Mouse (Mus musculus) common myeloid progenitor, adult 5-6 weeks (primary cell): ENCODE measurements at regions not wholly inside any gene's neighbourhood (a gene's known extent, or its start where the extent isn't known, plus 50 kb on each side); places are given as distances from the start of the nearest gene placed in this dataset.

Experiments
- ATAC-seq: replicated peaks from 2 replicates; pipeline ENCODE4 v1.8.0; 2016; ENCODE audit warnings: low read depth, mild to moderate bottlenecking, moderate TSS enrichment, inconsistent platforms; ENCODE audit not compliant: poor library complexity, severe bottlenecking

DNA sequence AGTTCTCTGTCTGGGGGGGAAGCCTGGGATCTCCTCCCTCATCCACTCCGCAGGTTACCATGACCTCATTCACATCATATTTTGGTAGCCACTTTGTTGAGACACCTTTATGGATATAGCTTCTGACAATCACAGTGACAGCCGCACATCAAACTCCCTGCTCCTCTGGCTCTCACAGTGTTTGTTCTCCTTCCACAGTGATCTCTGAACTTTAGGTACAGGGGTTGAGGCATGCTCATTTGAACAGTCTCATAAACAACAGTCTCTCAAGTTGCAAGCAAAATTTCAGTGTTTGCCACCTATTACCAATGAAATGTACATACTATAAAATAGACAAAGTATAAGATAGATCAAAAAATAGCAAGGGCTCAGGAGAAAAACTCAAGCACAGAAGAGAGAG lies 200.2 kb upstream of the Lyplal1 start:
- no peak for ATAC-seq

DNA sequence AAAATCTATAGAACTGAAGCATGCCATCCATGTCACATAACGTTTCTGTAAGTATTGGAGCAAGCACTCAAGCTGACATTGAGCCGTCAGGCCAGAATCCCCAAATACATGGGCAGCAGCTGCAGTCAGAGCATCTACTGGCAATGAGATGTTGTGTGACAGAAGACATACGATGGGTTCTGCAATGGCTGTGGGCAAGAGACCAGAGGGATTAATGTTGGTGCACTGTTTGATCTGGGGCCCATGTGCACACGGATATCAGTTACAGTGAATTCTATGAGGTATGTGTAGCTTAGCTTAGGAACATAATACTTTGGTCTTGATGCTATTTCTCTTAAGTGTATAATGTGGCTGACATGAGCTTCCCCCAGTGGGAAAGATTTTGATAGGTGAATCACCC lies 197.1 kb upstream of the Lyplal1 start:
- no peak for ATAC-seq

DNA sequence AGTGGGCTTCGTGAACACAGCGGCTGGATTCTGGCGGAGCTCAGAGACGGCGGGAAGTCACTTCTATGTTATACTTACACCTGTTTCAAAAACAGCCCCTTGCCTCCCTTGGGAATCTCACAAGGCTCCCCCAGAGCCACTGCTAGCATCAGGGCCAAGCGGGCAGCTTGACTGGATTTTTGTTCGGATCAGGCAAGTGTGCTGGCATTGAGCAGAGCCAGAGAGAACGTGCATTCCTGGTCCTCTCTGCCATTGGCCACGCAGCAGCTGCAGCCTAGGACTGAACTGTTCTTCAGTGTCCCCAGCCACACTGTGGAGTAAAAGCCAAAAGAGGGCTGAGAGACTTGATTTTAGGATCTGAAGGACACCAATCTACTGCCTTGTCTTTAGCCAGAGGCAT lies 195.6 kb upstream of the Lyplal1 start:
- no peak for ATAC-seq

DNA sequence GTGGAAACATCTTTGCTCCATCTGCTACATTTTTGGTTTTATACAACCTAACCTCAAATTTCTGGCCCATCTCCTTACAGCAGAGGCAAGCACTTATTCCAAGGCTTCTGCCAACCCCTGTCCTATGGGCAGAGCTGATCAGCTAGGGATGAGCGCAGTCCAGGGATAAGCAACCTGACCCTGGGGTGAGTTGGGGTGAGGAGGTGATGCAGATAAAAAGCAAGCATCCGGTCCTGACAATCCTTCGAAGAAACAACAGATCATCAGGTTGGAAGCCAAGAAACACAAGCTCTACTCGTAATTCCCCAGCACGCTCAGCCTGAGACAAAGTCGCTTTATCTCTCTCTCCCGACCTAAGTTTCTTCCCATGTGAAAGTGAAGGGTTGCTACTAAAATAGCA lies 194.9 kb upstream of the Lyplal1 start:
- no peak for ATAC-seq

DNA sequence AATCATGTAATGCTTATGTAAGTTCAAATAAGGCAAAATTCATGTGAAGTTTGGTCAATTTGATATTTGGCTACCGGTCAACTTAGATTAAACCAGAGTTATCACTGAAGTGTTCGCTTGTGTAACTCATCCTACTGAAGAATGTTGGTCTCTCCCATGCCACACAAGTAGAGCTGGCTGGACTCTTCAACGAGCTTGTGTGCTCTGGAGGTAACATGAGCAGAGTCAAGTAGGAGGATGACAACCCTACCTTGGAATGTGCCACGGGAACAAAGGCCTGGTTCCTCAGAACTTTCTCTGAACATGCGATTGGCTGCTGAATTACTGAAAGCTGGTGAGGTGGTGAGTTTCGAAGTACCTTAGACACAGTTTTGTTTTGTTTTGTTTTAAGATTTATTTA lies 190.5 kb upstream of the Lyplal1 start:
- ATAC-seq = no peak

DNA sequence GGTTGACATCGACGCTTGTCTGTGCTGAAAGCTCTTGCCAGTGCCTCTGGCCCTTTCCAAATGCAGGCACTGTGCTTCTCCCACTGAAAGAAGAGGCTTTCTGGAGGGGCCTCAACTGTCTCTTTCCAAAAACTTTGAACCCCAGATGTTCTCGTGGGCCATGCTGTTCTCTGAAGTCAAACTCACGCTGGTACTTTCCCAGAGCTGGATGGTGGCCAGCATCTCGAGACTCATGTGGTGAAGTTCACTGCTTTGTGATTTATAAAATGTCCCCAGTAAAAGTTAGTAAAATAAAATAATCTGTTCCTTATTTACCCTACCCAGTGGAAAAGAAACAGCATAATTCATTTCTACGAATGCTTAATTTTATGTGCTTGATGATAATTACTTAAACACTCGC lies 180.4 kb upstream of the Lyplal1 start:
- no peak for ATAC-seq

DNA sequence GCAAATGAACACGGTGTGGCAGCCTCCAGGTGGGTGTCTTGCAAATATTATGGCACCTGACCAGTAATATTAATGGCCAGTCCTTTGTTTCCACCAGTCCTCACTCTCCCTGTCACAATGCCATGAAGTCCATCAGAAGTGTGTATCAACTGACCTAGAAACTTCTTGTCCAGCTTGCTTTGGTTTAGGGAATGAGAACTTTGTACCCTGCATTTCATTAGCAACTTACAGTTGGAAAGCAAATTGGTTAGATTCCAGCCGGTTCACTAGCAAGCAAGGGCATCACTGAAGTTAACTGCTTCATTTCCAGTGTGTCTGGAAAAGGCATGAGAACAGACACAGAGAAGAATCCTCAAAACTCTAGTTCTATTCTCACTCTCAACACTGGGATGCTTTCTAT lies 178.1 kb upstream of the Lyplal1 start:
- ATAC-seq = no peak

DNA sequence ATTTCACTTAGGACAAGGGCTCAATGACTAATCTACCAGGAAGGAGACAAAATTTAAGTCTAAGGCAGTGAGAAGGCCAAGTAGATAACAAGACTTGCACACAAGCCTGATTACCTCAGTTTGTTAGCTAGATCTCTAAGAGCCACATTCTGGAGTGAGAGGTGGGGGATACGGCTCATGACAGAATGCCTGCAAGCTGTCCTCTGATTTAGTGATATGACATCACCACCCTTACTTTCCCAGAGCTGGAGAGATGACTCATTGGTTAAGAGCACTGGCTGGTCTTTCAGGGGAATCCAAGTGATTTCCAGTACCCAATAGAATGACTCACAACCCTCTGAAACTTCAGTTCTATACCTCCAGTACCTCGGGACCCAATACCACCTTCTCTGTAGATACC lies 177.5 kb upstream of the Lyplal1 start:
- no peak for ATAC-seq

DNA sequence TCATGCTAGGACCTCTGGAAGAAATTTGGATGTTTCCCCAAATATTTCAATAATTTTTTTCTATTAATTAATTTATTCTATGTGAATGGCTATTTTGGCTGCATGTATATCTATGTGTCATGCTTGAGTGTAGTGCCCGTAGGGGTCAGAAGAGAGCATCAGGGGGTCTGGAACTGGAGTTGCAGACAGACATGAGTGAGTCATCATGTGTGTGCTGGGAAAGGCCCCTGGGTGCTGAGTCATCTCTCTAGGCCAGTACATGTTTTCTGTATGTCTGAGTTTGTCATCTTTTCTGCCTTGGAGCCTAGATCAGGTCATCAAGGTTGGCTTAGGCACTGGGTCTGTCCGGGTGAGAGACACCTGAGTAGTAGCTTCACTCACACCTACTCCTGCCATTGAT lies 172.0 kb upstream of the Lyplal1 start:
- no peak for ATAC-seq

DNA sequence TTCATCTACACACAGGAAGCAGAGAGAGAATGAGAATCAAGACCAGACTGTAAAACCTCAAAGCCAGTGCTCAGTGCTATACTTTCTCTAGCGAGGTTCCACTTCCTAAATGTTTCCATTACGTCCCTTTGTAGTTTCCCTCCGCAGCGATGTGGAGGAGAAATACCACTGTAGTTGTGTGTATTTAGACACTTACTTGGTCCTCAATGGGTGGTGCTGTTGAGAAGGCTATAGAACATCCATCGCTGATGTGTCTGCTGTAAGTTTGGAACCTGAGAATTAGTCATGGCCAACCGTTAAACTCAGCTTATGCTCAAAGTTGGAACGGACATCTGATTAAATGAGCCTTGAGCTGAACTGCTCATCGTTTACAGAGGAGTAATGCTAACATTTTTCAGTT lies 170.7 kb upstream of the Lyplal1 start:
- no peak for ATAC-seq

DNA sequence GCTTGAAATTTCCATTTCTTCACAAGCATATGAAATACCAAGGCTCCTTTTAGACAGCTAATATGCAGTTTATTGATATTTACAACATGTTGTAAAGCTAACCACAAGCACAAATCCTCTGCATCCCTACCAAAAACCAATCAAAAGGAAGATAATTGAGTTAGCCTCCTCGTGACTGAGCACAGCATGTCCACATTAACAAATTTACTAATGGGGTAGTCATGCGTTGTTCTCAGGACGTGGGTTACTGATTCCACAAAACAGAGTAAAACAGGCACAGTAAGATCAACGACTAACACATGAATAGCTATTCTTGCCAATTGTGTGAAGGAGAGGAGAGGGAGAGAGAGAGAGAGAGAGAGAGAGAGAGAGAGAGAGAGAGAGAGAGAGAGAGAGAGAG lies 169.3 kb upstream of the Lyplal1 start:
- no peak for ATAC-seq

DNA sequence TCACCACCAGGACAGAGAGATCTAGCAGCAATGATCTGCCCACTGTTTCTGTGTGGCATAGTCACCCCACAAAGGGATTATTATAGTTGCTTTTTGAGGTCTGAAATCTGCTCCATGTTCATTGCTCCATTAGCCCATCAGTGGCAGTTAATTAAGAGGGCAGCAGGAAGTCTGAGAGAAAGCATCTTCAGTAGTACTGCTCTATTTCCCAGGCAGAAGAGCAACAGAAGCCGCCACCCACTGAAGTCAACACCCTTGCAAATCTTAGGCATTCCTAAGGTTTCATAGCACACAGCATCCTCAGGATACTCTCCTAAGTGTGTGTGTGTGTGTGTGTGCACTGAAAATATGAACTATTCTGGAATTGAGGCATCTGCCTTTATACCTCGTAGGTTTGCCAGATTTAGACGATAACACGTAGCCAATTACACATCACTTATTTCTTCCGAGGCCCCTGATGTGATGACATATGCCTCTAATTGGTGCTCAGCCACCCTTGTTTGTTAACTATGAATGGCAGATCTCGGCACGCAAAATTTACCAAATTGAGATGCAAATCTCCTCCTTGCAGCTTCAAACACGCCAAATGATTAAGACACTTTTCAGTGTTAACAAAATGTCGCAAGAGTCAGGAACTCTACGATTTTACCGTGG lies 161.0 kb upstream of the Lyplal1 start:
- no peak for ATAC-seq

DNA sequence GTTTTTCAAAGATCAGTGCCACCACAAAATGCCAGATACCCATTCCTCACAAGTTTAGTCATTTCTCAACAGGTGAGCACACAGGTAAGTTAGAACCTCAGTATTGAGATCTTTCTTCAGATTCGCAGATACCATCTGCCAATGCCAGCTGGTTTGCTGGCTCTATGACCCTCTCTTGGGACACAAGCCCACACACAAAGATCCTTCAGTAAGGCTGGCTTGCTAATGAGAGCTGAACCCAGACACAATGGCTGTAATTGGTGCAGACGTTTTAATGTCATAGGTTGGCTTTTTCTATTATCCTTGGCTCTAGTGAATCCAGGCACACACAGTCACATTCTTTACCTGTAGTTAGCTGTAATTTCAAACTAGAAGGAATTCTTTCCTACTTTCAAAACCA lies 154.3 kb upstream of the Lyplal1 start:
- no peak for ATAC-seq

DNA sequence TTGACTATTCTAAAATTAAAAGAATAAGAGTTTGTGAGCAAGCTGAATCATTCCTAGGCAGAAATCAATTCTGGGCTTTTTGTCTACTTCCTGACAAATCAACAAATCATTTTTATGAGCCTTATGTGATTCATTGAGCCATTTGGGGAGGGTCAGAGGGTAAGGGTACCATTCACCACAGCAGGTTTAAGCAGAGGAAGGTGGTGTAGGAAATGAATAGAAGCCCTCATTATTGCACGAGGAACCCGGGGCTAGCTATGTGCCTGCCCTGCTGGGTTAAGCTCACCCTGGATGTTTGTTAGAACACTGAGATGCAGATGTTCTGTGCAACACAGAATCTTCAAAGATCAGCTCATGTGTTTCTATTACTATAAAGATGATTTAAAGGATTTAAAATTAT lies 150.2 kb upstream of the Lyplal1 start:
- ATAC-seq = no peak

DNA sequence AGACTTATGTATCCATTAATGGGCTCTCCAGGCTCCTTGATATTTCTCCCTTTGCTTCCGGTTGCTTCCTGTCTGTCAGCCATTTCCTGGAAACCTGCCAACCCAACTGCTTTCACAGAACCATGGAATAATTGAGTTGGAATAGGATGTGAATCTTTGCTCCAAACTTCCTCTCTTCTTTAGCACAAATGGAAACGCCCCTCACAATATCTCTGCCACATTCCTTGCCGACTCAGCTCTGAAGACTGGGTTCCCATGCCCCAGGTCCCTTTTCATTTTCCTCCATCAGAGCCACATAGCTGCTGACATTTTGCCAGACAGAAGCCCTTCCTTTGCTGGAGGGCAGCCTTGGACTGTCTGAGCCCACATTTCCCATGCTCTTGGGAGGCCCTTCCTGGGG lies 147.5 kb upstream of the Lyplal1 start:
- ATAC-seq = no peak

DNA sequence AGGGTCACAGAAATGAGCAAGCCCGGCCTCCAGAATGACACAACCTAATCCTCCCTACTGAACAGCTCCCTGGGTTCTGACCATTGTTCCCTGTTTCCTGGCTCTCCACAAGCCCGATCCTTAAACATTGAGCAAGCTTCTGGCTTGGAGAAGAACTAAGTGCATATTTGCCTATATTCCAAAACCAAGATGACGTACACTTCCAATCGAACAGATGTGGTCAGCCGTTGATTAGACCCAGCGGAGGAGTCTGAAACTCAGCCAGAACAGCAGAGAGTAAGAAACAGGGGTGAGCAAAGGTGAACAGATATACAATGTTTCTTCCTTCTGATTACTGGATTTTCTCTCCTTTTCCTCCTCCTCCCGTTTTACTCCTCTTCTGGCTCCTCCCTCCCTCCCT lies 146.8 kb upstream of the Lyplal1 start:
- ATAC-seq = no peak

DNA sequence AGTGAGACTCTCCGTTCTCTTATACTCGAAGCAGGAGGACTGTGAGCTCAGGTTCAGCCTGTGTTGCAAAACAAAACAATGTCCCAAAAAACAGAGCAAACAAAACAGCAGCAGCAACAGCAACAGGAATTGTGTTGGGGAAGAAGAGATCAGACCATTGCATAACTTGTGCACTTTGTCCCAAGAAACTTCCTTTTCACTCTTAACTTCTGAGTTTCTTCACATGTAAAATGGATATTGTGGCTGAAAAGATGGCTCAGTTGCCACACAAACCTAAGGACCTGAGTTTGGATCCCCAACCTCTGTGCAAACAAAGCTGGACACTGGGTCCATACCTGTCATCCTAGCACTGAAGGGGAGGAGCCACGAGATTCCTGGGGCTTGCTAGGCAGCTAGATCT lies 146.1 kb upstream of the Lyplal1 start:
- ATAC-seq = no peak

DNA sequence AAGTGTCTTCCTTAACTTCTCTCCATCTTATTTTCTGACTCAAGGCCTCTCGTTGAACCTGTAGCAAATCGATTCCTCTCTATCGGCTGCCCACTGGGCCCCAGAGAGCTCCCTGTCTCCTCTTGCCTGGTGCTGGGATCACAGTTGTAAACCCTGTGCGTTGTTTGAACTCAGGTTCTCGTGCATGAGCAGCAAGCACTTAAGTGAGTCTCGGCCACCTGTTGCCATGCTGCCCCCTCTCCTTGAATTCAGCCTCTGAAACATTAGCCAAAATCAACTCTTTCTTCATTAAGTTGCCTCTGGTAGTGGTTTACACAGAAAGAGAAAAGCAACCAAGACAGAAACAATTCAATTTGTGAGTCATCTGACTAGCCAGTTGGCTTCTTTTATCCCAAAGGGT lies 144.9 kb upstream of the Lyplal1 start:
- ATAC-seq = no peak

DNA sequence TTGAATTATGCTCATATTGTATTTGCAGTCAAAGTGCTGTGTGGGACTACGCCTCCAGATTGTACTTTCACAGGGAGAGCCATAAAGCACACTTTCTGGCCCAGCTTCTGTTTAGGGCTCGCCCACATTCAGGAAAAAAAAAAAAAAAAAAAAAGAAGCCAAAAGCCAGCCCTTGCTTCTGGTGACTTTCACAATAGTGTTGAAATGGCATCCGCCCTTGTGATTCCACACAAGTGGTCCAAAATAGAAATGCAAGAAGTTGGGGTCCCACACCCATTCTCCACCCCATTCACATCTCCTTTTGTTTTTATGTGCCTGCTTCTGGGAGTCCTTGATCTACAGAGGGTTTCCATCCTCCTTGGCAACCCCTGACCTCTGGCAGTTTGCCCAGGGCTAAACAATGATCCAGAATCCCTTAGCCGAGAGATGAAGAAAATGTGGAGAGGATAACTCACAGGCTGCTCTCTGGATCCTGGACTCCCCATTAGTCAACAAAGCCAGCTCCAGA lies 144.3 kb upstream of the Lyplal1 start:
- ATAC-seq = no peak

DNA sequence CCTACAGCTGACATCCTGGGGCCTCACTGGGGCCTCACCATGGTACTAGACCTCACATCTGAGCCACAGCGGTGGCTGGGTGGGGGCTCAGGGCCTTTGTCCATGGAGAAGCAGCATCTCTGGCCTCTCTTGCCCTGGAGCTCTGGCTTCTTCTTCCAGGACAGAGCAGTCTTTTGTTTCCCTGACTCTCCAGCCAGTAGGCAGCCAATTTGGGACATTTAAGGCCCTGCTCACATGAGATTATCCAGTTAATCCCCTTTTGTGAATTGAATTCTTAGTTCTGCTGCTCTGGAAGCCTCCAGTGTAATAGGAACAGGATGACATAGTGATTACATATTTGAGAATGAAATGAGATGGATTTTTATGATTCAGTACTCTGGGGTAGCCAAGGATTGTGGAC lies 140.5 kb upstream of the Lyplal1 start:
- no peak for ATAC-seq

DNA sequence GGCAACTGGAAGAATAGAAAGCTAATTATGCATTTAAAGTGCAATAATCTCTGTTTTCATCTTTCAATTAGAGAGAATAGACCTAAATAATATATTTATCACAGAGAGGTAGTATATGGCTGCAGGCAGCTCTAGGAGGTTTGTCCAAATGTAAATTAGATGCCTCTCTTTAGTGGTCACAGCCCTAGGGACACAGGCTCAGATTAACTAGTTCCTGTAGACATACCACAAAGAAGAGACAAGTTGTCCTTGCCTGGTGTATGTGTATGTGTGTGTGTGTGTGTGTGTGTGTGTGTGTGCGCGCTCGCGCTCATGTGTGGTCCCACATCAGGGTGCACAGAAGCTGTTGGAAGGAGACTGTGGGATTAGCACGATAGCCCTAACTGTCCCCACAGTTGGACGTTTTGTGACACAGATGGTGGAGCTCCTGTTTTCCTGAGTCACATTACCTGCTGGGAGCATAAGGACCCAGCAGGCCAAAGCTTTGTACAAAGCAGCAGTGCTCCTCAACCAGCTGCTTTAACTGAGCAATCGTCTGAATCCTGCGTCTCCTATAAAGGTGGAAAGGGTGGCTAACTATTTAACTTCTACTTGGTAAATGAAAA lies 138.5 kb upstream of the Lyplal1 start:
- ATAC-seq = no peak

DNA sequence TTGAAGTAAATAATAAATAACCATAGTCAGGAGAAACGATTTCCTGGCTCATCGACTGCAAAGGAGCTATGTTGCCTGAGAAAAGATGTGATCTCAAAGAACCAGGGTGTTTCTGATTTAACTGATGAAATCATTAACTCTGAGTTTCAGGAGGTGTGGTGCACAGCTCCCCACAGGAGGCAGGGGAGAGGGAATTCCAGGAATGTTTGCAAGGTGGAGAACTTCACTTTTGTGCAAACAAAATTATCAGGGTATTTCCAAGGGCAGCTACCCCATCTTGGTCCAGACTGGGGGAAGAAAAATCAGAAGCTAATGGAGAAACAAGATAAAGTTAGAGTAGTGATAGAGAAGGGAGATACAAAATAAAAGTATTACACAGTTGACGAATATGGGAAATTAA lies 137.4 kb upstream of the Lyplal1 start:
- ATAC-seq = no peak
